Mouse (Mus musculus) myocyte (in vitro differentiated cells): ENCODE data around the gene Synpo2. TPM values are rescaled to one million over a fixed set of nuclear protein-coding genes. Genes with fewer than 3 reads are reported as not detected.

Source experiments
- H3K27me3 ChIP-seq: one replicate; pipeline ENCODE4 v1.6.1; 2011; ENCODE audit not compliant: control insufficient read depth, insufficient read depth, insufficient read length
- H3K36me3 ChIP-seq: one replicate; pipeline ENCODE4 v1.6.1; 2011; ENCODE audit not compliant: control insufficient read depth, insufficient read depth
- H3K4me2 ChIP-seq: one replicate; pipeline ENCODE4 v1.6.1; 2011; ENCODE audit warnings: low read depth, control low read depth
- H3K4me3 ChIP-seq: one replicate; pipeline ENCODE4 v1.5.1; 2011; ENCODE audit warnings: mild to moderate bottlenecking, control low read depth, moderate library complexity
- H3K79me2 ChIP-seq: one replicate; pipeline ENCODE4 v1.6.1; 2011; ENCODE audit not compliant: control insufficient read depth, insufficient read depth
- H3ac ChIP-seq: one replicate; pipeline ENCODE4 v1.6.1; 2011; ENCODE audit not compliant: control insufficient read depth, insufficient read length
- CEBPB ChIP-seq: IDR thresholded peaks from 2 replicates; pipeline ENCODE4 v1.6.1; 2011; ENCODE audit warnings: mild to moderate bottlenecking, moderate library complexity; ENCODE audit not compliant: poor library complexity, insufficient read depth, severe bottlenecking
- E2F4 ChIP-seq: IDR thresholded peaks from one replicate; pipeline ENCODE4 v1.6.1; 2011; ENCODE audit warnings: mild to moderate bottlenecking, control low read depth, moderate library complexity; ENCODE audit not compliant: insufficient read depth
- MAX ChIP-seq: IDR thresholded peaks from one replicate; pipeline ENCODE4 v1.6.1; 2011; ENCODE audit warnings: low read depth, mild to moderate bottlenecking, control low read depth
- MYOD1 ChIP-seq, 3 experiments: IDR thresholded peaks; one replicate each; pipeline ENCODE4 v1.6.1; 2011; ENCODE audit warnings: control low read depth in 2 of 3, low read depth in 2 of 3, mild to moderate bottlenecking in 2 of 3, moderate library complexity in 1 of 3; ENCODE audit not compliant: insufficient read length in 2 of 3, control insufficient read depth in 1 of 3
- MYOG ChIP-seq, 3 experiments: IDR thresholded peaks; one replicate each; pipeline ENCODE4 v1.6.1; 2011; ENCODE audit warnings: control low read depth in 2 of 3, low read depth in 2 of 3, mild to moderate bottlenecking in 2 of 3; ENCODE audit not compliant: insufficient read length in 2 of 3, control insufficient read depth in 1 of 3, insufficient read depth in 1 of 3
- POLR2A ChIP-seq: IDR thresholded peaks from one replicate; pipeline ENCODE4 v1.6.1; 2011; ENCODE audit warnings: low read depth, mild to moderate bottlenecking, control low read depth, moderate library complexity; ENCODE audit not compliant: insufficient read length
- POLR2AphosphoS2 ChIP-seq: IDR thresholded peaks from one replicate; pipeline ENCODE4 v1.6.1; 2011; ENCODE audit warnings: low read depth, control low read depth; ENCODE audit not compliant: insufficient read length
- REST ChIP-seq: IDR thresholded peaks from one replicate; pipeline ENCODE4 v1.6.1; 2011; ENCODE audit warnings: mild to moderate bottlenecking, control low read depth, moderate library complexity; ENCODE audit not compliant: insufficient read depth, insufficient read length
- SRF ChIP-seq: IDR thresholded peaks from one replicate; pipeline ENCODE4 v1.6.1; 2011; ENCODE audit warnings: low read depth; ENCODE audit not compliant: control insufficient read depth, insufficient read length
- TCF12 ChIP-seq: IDR thresholded peaks from one replicate; pipeline ENCODE4 v1.6.1; 2011; ENCODE audit warnings: mild to moderate bottlenecking, control low read depth; ENCODE audit not compliant: poor library complexity, insufficient read depth, severe bottlenecking
- TCF3 ChIP-seq: IDR thresholded peaks from one replicate; pipeline ENCODE4 v1.6.1; 2011; ENCODE audit warnings: low read depth, control low read depth; ENCODE audit not compliant: insufficient read length
- USF1 ChIP-seq: IDR thresholded peaks from one replicate; pipeline ENCODE4 v1.6.1; 2011; ENCODE audit warnings: low read depth, mild to moderate bottlenecking, control low read depth, moderate library complexity
- polyA plus RNA-seq: library from polyadenylated mRNA; unstranded; fragments of >200 nt; fragmentation: generic; extraction: Trizol; gene quantifications from one replicate; pipeline ENCODE4 v1.2.1, GENCODE M21; 2012; ENCODE audit warnings: missing spikeins

Gene Synpo2
- polyA plus RNA-seq, 1 experiment, result 24.4 TPM

- no peaks in the 10 kb centered on the region for H3K79me2 ChIP-seq
- H3K36me3 ChIP-seq, result no peaks in the 10 kb centered on the region
- H3K27me3 ChIP-seq, result no peaks in the 10 kb centered on the region
- no peak for TF ChIP-seq TCF12
- TF ChIP-seq E2F4, result no peak
- TF ChIP-seq USF1, result no peak
- no peak for TF ChIP-seq MYOG (IDR thresholded peaks at IDR 0.05; ENCODE audit: control insufficient read depth in 1 of 3, insufficient read depth in 1 of 3, insufficient read length in 2 of 3, low read depth in 2 of 3)
- TF ChIP-seq CEBPB, result no peak
- no peak for TF ChIP-seq MAX
- no peak for TF ChIP-seq MYOD1 (IDR thresholded peaks at IDR 0.05; ENCODE audit: control insufficient read depth in 1 of 3, insufficient read length in 2 of 3, low read depth in 2 of 3)
- no peak for TF ChIP-seq REST
- H3K4me2 ChIP-seq, result peak overlapping the region; percentile 31
- H3ac ChIP-seq, result no peak overlapping the region
- no peak overlapping the region for H3K4me3 ChIP-seq
Observed at GRCm38 (mm10) chr3:123245646-123246045, 9.7 kb upstream of the Synpo2 start.

DNA sequence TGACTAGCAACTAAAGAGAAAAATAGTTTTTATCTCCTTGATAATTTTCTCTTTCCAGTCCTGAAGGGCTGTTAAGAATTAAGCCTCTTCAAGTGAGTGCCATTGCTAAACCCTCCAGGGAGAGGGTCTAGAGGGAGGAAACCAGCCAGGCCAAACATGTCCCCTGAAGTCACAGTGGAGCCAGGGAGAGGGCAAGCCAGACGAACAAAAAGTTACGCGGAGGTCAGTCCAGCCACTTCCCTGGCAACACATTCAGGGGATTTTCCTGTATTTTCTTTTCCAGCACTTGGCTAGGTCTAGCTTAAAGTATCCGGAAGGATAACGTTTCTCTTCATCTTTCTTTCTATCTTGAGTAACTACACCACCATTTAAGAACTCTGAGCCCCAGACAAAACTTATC is 8.4 kb upstream of the Synpo2 start:
- Histone ChIP-seq H3ac (no peak overlapping the region), H3K36me3 (no peaks in the 10 kb centered on the region), H3K4me2 (no peak overlapping the region), H3K27me3 (no peaks in the 10 kb centered on the region), H3K79me2 (no peaks in the 10 kb centered on the region), H3K4me3 (no peak overlapping the region)
- TF ChIP-seq TCF3 (no peak), MYOG (IDR thresholded peaks at IDR 0.05; ENCODE audit: control insufficient read depth in 1 of 3, insufficient read depth in 1 of 3, insufficient read length in 2 of 3, low read depth in 2 of 3) (no peak), MYOD1 (IDR thresholded peaks at IDR 0.05; ENCODE audit: control insufficient read depth in 1 of 3, insufficient read length in 2 of 3, low read depth in 2 of 3) (no peak), E2F4 (no peak), TCF12 (no peak), USF1 (no peak), SRF (no peak), POLR2AphosphoS2 (no peak), CEBPB (no peak)

- TF ChIP-seq POLR2AphosphoS2 (no peak), POLR2A (no peak), TCF3 (no peak), E2F4 (no peak), CEBPB (no peak), REST (no peak), MAX (no peak), SRF (no peak), USF1 (no peak), TCF12 (no peak), MYOD1 (IDR thresholded peaks at IDR 0.05; ENCODE audit: control insufficient read depth in 1 of 3, insufficient read length in 2 of 3, low read depth in 2 of 3) (no peak), MYOG (IDR thresholded peaks at IDR 0.05; ENCODE audit: control insufficient read depth in 1 of 3, insufficient read depth in 1 of 3, insufficient read length in 2 of 3, low read depth in 2 of 3) (no peak)
- Histone ChIP-seq H3K4me3 (no peak overlapping the region), H3K27me3 (no peaks in the 10 kb centered on the region), H3K36me3 (no peaks in the 10 kb centered on the region), H3ac (no peak overlapping the region), H3K4me2 (peak overlapping the region; percentile 76), H3K79me2 (no peaks in the 10 kb centered on the region)
Observed at GRCm38 (mm10) chr3:123237446-123237845, 1.5 kb upstream of the Synpo2 start.

- Histone ChIP-seq H3K4me3 (peak overlapping the region; percentile 20), H3K27me3 (no peaks in the 10 kb centered on the region), H3K79me2 (no peaks in the 10 kb centered on the region), H3K36me3 (no peaks in the 10 kb centered on the region), H3ac (no peak overlapping the region), H3K4me2 (peak overlapping the region; percentile 76)
- TF ChIP-seq MAX (no peak), POLR2A (no peak), TCF12 (no peak), TCF3 (no peak), MYOD1 (IDR thresholded peaks at IDR 0.05; ENCODE audit: control insufficient read depth in 1 of 3, insufficient read length in 2 of 3, low read depth in 2 of 3) (peak in 1 of 3 experiments; percentile 43), E2F4 (no peak), POLR2AphosphoS2 (no peak), MYOG (IDR thresholded peaks at IDR 0.05; ENCODE audit: control insufficient read depth in 1 of 3, insufficient read depth in 1 of 3, insufficient read length in 2 of 3, low read depth in 2 of 3) (peak in 1 of 3 experiments; percentile 71), USF1 (no peak), REST (no peak)
Observed at GRCm38 (mm10) chr3:123237039-123237438, 1.1 kb upstream of the Synpo2 start.

DNA sequence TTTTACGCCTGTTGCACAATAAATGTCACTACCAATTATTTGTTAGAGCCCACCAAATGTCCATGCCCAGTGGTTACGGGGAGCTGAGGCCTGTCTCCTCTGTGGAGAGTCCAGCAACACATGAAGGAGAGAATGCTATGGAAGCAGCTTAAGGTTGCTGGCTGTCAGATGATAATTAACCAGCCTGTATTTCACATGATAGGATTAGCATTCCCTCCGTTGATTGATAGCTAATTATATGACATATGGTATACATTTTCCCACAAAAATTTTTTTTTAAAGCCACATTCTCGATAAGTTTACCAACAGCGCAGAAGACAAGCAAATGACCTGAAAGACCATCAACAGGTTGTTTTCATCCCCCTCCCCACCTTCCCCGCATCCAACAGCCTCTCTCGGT is 454 bp downstream of the Synpo2 start:
- Histone ChIP-seq H3K79me2 (no peaks in the 10 kb centered on the region), H3ac (no peak overlapping the region), H3K4me3 (peak overlapping the region; percentile 20), H3K27me3 (no peaks in the 10 kb centered on the region), H3K36me3 (no peaks in the 10 kb centered on the region), H3K4me2 (peak overlapping the region; percentile 76)
- TF ChIP-seq USF1 (no peak), POLR2AphosphoS2 (no peak), E2F4 (no peak), TCF3 (no peak), MYOG (IDR thresholded peaks at IDR 0.05; ENCODE audit: control insufficient read depth in 1 of 3, insufficient read depth in 1 of 3, insufficient read length in 2 of 3, low read depth in 2 of 3) (no peak), MYOD1 (IDR thresholded peaks at IDR 0.05; ENCODE audit: control insufficient read depth in 1 of 3, insufficient read length in 2 of 3, low read depth in 2 of 3) (no peak), REST (no peak), MAX (no peak), TCF12 (no peak), CEBPB (no peak), SRF (no peak), POLR2A (no peak)
